Mouse (Mus musculus) T-helper 1 cell (primary cell): ENCODE results near the gene Pde4b.

Source experiments
- in situ Hi-C: fragments of 300-600 bp; cut with MboI, MseI; formaldehyde crosslinking; loops from one replicate; pipeline ENCODE4 v1.15.1; 2025; ENCODE audit warnings: high pct_unique_total_duplicates

Gene Pde4b

GRCm38 (mm10) chr4:102397334-102397733 lies 310.0 kb downstream of the Pde4b start:
- in situ Hi-C loops = no loop called here

GRCm38 (mm10) chr4:102398512-102398911 lies 311.2 kb downstream of the Pde4b start:
- in situ Hi-C loops = no loop called here

- in situ Hi-C loops = no loop called here
Observed at GRCm38 (mm10) chr4:102406848-102407247, 319.5 kb downstream of the Pde4b start.

- in situ Hi-C loops = no loop called here
Observed at GRCm38 (mm10) chr4:102408132-102408531, 320.8 kb downstream of the Pde4b start.

GRCm38 (mm10) chr4:102408938-102409337 lies 321.6 kb downstream of the Pde4b start:
- in situ Hi-C loops = no loop called here

GRCm38 (mm10) chr4:102413101-102413500 lies 325.8 kb downstream of the Pde4b start:
- in situ Hi-C loops = no loop called here

GRCm38 (mm10) chr4:102413794-102414193 lies 326.5 kb downstream of the Pde4b start:
- in situ Hi-C loops = no loop called here

GRCm38 (mm10) chr4:102414610-102415009 lies 327.3 kb downstream of the Pde4b start:
- in situ Hi-C loops = no loop called here

GRCm38 (mm10) chr4:102420794-102421397 lies 333.6 kb downstream of the Pde4b start:
- in situ Hi-C loops = loop anchor here (5.0 kb wide), 1 partner anchor 69 kb away; no protein-coding TSS in a partner anchor

GRCm38 (mm10) chr4:102421398-102421859 lies 334.1 kb downstream of the Pde4b start:
- in situ Hi-C loops = loop anchor here (5.0 kb wide), 1 partner anchor 69 kb away; no protein-coding TSS in a partner anchor

GRCm38 (mm10) chr4:102424104-102424503 lies 336.8 kb downstream of the Pde4b start:
- in situ Hi-C loops = loop anchor here (5.0 kb wide), 1 partner anchor 72 kb away; no protein-coding TSS in a partner anchor

- in situ Hi-C loops = no loop called here
Observed at GRCm38 (mm10) chr4:102425422-102425821, 338.1 kb downstream of the Pde4b start.

- in situ Hi-C loops = no loop called here
Observed at GRCm38 (mm10) chr4:102429730-102430341, 342.5 kb downstream of the Pde4b start.

- in situ Hi-C loops = no loop called here
Observed at GRCm38 (mm10) chr4:102432040-102432782, 344.9 kb downstream of the Pde4b start.

- in situ Hi-C loops = no loop called here
Observed at GRCm38 (mm10) chr4:102439401-102440118, 352.2 kb downstream of the Pde4b start.

GRCm38 (mm10) chr4:102440119-102440481 lies 352.8 kb downstream of the Pde4b start:
- in situ Hi-C loops = no loop called here

- in situ Hi-C loops = no loop called here
Observed at GRCm38 (mm10) chr4:102443533-102443932, 356.2 kb downstream of the Pde4b start.

- in situ Hi-C loops = no loop called here
Observed at GRCm38 (mm10) chr4:102444501-102444900, 357.2 kb downstream of the Pde4b start.

- in situ Hi-C loops = no loop called here
Observed at GRCm38 (mm10) chr4:102446160-102446945, 359.0 kb downstream of the Pde4b start.

GRCm38 (mm10) chr4:102456426-102456825 lies 369.1 kb downstream of the Pde4b start:
- in situ Hi-C loops = no loop called here
